Mouse (Mus musculus): ENCODE measurements at regions not wholly inside any gene's neighbourhood (a gene's known extent, or its start where the extent isn't known, plus 50 kb on each side); places are given as distances from the start of the nearest gene placed in this dataset.

DNA sequence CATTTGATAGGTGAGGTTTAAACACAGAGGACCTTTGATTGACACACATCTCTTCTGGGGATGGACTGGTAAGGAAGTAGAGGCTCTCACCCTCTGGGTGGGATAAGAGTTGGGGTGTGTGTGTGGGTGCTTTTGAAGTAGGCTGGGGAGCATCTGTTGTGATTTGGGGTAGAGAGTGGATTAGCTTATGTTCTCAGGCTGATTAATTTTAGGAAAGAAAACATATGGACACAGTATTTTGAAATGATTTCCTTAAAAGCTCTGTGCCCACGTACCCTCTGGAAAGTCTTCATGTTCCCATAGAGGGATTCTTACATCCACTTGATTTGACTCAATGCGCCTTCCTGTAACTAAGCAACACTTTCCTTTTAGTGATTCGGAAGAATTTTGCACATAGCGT lies 89.4 kb downstream of the Zfp281 start:
- no peak for TF ChIP-seq CHD2 (IDR thresholded peaks at IDR 0.05; ENCODE audit: low read length)
- TF ChIP-seq CTCF (conservative IDR thresholded peaks at IDR 0.05 in 1 of 2, IDR thresholded peaks at IDR 0.05 in 1 of 2; ENCODE audit: low read depth in 2 of 2, low read length in 2 of 2): no peak

All from CH12.LX (cell line).